Mouse (Mus musculus): ENCODE results near the gene Snd1.

GRCm38 (mm10) chr6:28978881-28979280 lies 503.9 kb downstream of the Snd1 start:
- TF ChIP-seq POLR2A (IDR thresholded peaks at IDR 0.05; ENCODE audit: low read depth, low read length) (no peak), CTCF (conservative IDR thresholded peaks at IDR 0.05 in 1 of 2, IDR thresholded peaks at IDR 0.05 in 1 of 2; ENCODE audit: low read depth in 2 of 2, low read length in 2 of 2) (no peak), GABPA (IDR thresholded peaks at IDR 0.05; ENCODE audit: insufficient replicate concordance, low read depth, low read length) (no peak), MYC (IDR thresholded peaks at IDR 0.05; ENCODE audit: low read depth, low read length) (no peak), UBTF (IDR thresholded peaks at IDR 0.05; ENCODE audit: low read depth, low read length) (no peak), EP300 (IDR thresholded peaks at IDR 0.05; ENCODE audit: low read length) (no peak)
